Mouse (Mus musculus): ENCODE results near the gene Rtl1.

Rtl1 gene

DNA sequence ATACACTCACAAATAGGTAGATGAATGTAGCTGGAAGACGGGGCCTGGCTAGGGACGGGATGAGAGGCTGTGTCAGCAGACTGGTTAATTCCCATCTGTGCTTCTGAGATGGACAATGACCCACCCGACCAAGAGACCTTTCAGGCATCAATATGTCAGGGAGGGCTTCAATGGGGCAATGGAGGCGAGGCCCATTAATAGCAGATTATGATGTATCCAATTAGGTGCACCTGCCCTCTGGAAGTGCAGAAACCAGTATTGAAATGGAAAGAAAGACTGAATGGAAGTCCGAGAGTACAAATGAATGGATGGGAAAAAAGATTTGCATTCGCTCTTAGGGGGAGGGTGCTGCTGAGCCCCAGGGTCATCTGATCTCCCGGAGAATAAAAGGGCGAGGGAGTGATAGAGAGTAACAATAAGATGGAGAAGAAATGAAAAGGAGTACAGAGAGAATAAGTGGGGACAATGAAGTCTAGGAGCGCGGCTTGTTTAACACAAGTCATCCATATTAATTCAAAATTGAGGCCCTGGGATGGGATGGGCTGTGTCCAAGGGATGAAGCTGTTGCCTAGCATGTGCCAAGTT, 39.9 kb downstream of the Rtl1 start:
- DNase-seq, result no peak

- no peak for DNase-seq
Observed at GRCm38 (mm10) chr12:109558891-109559487, 41.1 kb downstream of the Rtl1 start.

DNA sequence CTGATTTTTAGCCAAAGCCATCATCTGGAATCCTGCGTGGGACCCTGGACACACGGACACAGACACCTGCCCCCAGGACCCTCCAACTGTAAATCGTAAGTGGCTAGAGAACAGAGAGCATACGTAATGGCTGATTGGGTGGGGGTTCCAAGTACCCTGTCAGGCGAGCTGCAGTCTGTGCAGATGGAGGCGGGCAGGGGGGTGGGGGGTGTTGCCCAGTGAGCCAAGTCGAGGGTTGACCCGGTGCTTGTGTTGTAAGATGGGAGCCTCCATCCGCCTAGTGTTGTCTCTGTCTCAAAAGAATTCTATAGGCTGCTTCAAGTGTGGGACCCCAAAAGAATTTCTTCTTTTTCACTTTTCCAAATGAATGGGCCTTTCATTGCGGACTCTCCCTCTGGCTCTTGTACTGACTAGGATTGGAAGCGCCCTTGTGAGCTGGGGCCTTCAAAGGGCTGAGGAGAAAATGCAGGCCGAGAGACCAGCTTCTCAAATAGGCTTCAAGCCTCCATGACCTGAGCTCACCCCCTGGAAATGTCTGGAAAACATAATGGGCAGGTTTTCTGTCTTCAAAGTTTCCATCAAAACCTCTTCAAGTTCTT, 41.8 kb downstream of the Rtl1 start:
- DNase-seq, result no peak

GRCm38 (mm10) chr12:109555837-109556409, 44.2 kb downstream of the Rtl1 start:
- DNase-seq, result no peak

DNA sequence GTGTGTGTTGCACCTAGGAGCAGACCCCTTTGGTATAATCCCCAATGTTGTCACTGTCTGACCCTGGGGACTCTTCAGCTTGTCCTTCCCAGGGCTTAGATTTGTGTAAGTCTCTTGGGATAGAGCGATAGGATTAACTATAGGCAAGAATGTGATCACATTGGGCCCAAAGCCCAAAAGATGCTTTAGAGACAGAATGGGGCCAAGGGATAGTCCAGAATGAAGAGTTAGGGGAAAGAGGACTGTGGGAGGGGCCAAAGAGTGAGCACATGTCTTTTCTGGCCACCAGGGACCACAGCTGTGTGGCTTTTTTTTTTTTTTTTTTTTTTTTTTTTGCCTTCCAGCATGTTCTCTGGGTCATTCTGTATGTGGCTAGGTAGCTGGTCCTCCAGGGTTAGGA, 46.6 kb downstream of the Rtl1 start:
- no peak for DNase-seq

- no peak for DNase-seq
Observed at GRCm38 (mm10) chr12:109552754-109553525, 47.2 kb downstream of the Rtl1 start.

DNA sequence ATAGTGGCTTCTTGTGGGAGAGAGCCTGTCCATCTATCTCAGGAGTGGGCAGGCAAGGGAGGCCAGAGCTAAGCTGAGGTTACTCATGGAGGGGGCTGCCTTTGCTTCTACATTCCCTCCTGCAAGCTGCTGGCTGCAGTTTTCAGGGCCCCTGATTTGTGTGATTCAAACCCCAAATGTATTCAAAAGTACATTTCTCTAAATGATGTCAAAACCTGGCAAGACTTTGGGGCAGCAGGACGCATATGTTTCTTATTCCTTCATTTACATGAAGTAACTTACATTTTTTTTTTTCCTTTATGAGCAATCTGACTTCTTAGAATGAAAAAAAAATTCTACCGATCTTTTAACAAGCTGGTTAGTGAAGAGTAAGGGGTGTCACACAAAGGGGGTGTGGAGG, 48.4 kb downstream of the Rtl1 start:
- no peak for DNase-seq

GRCm38 (mm10) chr12:109547085-109547484, 53.0 kb downstream of the Rtl1 start:
- DNase-seq, result no peak

DNA sequence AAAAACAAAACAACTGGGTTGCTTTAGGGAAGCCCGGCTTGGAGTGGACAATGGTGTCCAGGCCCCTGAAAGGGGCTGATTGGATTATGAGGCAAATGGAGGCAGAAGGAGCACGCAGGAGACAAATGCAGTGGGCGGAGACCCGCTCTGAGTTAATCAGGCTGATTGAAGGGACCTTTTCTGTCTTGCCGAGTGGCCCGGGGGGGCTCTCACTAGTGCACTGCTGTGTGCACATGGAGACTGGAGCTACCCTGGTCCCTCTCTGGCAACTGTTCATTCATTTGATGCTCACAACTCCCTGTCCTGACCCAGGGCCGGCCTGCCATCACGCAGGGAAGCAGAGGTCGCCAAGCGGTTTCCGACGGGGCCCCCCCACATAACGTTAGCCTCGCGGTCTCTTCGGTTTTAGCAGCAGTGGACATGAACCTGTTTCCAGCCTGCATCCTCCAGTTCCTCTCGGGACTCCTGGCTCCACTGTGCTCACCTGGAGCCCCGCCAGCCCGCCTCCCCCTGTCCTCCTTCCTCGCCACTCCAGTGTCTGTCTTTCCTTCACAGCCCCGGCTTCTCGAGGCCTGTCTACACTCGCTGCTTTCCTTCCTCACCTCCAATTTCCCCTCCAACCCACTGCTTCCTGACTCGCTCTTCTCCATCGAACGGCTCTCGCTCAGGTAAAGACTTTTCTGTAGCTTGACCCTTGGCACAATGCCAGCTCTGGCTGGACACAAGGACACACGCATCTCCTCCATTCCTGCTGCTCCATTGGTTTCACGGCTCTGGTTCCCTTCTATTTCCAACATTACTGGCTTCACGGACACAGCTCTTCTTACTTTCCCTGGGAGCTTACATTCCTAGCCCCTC, 54.0 kb downstream of the Rtl1 start:
- DNase-seq, result no peak

DNA sequence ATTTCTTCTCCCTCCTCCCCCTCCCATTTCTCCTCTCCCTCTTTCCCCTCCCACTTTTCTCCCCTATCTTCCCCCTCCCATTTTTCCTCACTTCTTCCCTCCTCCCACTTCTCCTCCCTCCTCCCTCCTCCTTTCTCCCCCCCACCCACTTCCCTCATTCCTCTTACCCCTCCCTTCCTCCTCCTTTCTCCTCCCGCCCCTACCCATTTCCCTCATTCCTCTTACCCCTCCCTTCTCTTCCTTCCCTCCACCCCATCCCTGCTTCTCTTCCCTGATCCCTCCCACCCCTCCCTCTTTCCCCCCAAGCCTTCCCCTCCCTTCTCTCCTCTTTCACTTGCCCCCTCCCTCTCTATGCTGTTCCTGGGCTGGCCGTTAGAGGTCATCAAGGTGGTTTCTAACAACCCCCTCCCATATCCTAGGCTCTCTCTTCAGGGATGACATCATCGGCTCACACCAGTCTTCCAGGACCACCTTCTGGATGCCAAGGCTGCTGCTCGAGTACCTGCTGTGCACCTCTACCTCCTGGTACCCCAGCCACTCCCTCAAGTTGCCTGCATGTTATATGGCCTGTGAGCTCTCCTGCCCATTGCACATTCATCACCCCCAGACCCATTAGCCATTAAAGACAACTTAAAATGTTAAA, 56.7 kb downstream of the Rtl1 start:
- DNase-seq, result no peak

GRCm38 (mm10) chr12:109542635-109543249, 57.4 kb downstream of the Rtl1 start:
- peak; percentile 66 for DNase-seq

- peak; percentile 25 for DNase-seq
Observed at GRCm38 (mm10) chr12:109542011-109542410, 58.1 kb downstream of the Rtl1 start.

DNA sequence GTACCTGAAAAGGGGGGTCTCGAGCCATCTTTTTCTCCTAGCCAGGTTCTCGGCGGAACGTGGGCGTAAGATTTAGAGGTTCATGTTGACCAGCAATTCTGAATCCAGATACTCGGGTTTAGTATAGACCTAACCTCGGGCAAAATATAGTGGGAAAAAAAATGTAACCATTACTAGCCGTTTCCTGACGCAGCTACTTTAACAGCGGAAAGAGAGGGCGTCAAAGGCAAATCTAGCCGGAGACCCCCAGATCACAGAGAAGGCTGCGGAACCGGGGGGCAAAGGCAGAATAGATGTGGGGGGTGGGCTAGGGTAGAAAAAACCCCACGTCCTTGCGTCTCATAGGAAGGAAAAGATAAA, 58.6 kb downstream of the Rtl1 start:
- no peak for DNase-seq

GRCm38 (mm10) chr12:109540739-109541539, 59.2 kb downstream of the Rtl1 start:
- no peak for DNase-seq

DNA sequence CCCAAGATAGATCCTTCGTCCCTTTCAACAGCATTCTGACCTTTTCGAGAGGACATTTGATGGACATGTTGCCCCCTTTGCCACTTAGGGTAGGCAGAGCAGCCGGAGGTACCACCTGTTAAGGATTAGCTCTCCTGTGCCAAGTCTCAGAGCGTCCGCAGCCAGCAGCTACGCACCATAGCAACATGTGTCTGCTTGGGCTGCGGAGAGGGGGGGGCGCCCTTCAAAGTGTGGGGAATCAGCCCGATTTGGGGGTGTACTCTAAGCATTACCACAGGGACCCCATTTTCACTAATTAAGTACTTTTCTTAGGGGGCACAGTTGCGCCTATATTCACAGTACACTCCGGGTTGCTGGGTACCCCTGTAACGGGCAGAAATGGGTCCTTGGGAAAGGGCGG, 60.2 kb downstream of the Rtl1 start:
- no peak for DNase-seq

Measured in thymus, postnatal 4 days (tissue).